Mouse (Mus musculus): Measurements from ENCODE around the gene Mturn. TPM values are rescaled to one million over a fixed set of nuclear protein-coding genes. Genes with fewer than 3 reads are reported as not detected.

Gene Mturn
- total RNA-seq, 2 experiments from 2014 or later: 14.5 to 16.1 TPM

- intact Hi-C loops (cut with DNase I): no loop called here
- no peak for DNase-seq (ENCODE audit: low spot score)
These were observed 39.3 kb downstream of the Mturn start for GRCm38 (mm10) chr6:54720512-54721251.

DNA sequence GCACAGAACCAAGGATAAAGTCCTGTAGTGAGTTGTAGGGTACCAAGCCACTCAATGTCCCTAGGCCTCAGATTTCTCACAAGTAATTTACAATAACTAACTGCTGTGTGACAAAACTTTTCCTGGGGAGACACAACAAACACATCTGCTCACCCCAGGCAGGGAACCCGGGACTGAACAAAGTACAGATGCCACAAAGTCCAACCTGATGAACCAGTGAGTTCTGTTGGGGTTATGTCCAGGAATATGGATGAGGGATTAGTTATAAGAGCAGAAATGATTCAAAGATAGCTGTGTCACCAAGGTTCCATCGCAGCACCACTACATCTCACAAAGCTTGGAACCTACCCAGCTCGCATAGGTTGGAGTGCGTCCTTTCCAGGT is 39.8 kb downstream of the Mturn start:
- intact Hi-C loops (cut with DNase I): no loop called here

DNA sequence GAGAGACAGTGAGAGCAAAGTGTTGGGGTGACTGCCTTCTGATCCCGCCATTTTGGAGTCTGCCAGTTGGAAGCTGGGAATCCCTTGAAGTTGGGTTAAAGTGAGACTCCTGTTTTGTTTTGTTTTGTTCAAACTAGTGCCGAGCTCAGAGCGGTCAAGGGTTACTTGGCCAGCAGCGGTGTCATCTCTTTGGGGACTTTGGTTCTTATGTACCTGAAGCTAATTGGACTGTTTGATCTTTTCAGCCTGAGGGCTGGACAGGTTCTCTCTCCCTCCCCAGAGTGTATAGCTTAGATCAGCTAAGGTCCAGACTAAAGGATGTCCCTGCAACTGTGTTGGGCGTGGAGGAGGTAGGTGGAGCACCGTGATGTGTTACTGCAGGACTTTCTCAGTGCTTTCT is 44.9 kb downstream of the Mturn start:
- intact Hi-C loops (cut with DNase I): no loop called here
- no peak for DNase-seq (ENCODE audit: low spot score)

More for the DNA sequence above, 39.8 kb downstream of the Mturn start:
- DNase-seq (ENCODE audit: low spot score): no peak

DNA sequence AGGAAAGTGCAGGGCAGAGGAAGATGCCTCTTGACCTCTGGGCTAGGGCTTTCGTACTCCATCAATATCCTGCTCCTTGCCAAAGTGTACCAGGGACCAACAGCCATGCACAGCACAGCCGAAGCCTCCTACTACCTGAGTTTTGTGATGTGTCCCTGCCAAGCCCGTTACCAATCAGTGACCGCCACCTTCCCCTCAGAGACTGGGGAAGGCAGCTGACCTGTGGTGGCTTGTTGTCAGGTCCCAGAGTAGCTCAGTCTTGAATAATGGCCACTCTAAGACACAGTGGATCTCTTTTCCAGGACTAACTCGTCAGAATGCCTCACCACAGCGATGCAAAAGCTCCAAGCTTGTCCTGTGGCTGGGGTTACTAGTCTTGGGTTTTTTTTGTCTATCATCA is 45.4 kb downstream of the Mturn start:
- intact Hi-C loops (cut with DNase I): no loop called here
- DNase-seq (ENCODE audit: low spot score): no peak

DNA sequence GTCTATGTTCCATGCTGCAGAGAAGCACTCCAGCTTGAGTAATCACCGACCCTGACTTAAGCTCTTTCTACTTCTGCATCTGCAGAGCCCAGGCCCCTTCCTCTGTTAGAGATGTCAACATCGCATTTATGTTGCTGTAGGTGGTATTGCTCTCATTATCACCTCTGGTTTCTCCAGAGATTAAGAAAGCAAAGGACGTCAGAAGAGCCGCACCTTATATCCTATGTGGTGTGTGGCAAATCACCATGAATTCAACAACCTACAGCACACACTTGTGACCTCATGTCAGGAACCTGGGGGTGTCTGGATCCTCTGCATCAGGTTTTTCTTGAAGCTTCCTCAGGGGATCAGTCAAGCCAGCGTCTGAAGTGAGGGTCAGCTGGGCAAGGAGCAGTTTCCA is 46.0 kb downstream of the Mturn start:
- DNase-seq (ENCODE audit: low spot score): no peak
- intact Hi-C loops (cut with DNase I): no loop called here

- intact Hi-C loops (cut with DNase I): no loop called here
- no peak for DNase-seq (ENCODE audit: low spot score)
These were observed 48.2 kb downstream of the Mturn start for GRCm38 (mm10) chr6:54729451-54730105.

DNA sequence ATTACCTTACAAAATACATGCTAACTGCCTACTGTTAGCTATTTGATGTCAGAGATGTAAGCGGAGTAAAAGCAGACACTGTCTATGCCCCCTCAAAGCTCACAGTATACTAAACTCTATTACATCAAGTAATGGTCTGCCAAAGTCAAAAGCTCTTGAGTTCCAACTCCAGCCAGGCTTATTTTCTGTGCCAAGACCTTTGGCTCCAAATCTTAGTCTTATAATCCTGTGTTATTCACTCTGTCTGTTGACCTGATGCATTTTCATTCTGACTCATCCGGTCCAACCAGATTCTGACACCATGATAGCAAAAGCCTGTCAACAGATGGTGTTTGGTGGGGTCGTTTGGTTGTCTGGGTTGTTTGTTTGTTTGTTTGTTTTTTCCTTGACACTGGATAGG is 50.3 kb downstream of the Mturn start:
- no peak for DNase-seq (ENCODE audit: low spot score)
- intact Hi-C loops (cut with DNase I): no loop called here

DNA sequence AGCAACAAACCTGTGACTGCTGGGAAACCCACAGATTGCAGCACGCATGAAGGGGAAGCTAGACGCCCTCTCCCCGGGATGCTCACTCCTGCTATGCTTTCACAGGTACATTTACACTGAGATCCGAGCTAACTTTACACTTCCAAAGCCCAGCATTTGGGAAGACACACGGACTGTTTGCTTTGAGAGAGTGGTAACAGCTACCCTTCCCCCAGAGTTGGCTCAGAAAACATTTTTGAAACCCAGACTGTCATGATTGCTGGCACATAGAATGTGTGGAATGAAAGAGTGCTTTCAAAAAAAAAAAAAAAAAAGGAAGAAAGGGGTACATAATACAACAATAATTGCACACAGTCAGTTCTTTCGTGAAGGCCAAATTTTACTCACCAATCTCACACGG is 51.3 kb downstream of the Mturn start:
- intact Hi-C loops (cut with DNase I): no loop called here
- no peak for DNase-seq (ENCODE audit: low spot score)

- DNase-seq (ENCODE audit: low spot score): no peak
- intact Hi-C loops (cut with DNase I): no loop called here
These were observed 54.7 kb downstream of the Mturn start for GRCm38 (mm10) chr6:54736126-54736525.

DNA sequence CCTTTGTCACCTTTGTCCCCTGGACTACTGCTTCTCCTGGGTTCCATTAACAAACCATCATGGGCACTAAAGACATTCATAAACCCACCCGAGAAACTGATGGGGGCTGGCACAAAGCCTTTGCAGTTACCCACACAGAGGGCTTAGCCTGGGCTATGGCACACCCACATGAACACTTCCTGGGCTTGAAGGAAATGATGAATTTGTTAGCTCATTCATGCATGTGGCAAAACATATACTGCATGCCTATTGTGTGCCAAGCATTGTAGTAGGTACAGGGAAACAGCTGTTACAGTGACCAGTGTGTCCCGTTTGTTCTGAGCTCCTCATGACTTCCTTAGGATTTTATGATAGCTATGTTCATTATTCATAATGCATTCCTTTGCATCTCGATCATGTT is 55.8 kb downstream of the Mturn start:
- no peak for DNase-seq (ENCODE audit: low spot score)
- intact Hi-C loops (cut with DNase I): no loop called here

DNA sequence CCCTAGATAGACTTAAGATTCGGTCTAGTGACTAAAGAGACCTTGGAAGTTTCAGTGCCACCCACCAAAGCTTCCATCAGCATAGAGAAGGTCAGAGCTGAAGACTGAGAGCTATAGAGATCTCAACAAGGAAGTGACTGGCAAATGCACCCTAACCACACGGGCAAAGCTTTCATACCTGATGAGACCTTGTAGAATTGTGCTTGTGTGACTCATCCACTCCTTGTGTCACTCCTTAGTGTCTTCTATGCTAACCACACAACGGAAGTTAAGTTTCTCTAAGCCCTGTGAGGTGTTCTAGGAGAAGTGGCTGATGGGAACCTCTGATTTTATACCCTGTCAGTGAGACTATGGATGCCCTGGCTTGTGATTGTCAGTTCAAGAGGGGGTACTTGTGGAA is 56.3 kb downstream of the Mturn start:
- intact Hi-C loops (cut with DNase I): no loop called here

DNA sequence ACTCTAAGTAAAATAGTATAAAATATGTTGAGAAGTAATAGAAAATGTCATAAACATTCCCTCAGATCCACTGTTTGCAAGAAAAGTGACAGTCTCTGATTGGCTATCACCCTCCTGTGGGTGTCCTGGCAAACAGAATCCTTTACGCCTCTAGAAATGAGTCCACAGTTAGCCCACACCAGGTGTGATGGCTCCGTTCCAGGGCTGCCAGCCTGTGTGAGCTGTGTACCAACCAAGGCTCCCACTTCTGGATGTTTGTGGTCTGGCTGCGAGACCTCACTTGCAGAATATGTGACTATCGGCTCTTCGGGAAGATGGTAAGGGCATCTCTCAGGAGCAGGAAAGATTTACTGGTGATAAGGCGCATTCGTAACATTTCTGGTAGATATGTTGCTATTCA is 67.6 kb downstream of the Mturn start:
- intact Hi-C loops (cut with DNase I): no loop called here

More for the DNA sequence above, 56.3 kb downstream of the Mturn start:
- no peak for DNase-seq (ENCODE audit: low spot score)

GRCm38 (mm10) chr6:54751621-54752020 is 70.2 kb downstream of the Mturn start:
- DNase-seq (ENCODE audit: low spot score): no peak
- intact Hi-C loops (cut with DNase I): no loop called here

More for the DNA sequence above, 67.6 kb downstream of the Mturn start:
- DNase-seq (ENCODE audit: low spot score): no peak

GRCm38 (mm10) chr6:54752076-54752475 is 70.7 kb downstream of the Mturn start:
- intact Hi-C loops (cut with DNase I): no loop called here

More at GRCm38 (mm10) chr6:54752076-54752475, 70.7 kb downstream of the Mturn start:
- no peak for DNase-seq (ENCODE audit: low spot score)

Other genes starting within 250 kb of the Mturn start
- gene Scrn1, start 115.1 kb upstream of the Mturn start, total RNA-seq (2021): 10 to 100 TPM in 1 of 2 experiments, 1 to 10 TPM in 1; 9.2 to 12.0 TPM
- 10 to 100 TPM; 10.6 TPM for gene Plekha8, start 86.5 kb upstream of the Mturn start, total RNA-seq (2021)
- gene Fkbp14, start 84.3 kb upstream of the Mturn start, total RNA-seq (2021): 10 to 100 TPM in 1 of 2 experiments, 1 to 10 TPM in 1; 8.2 to 10.4 TPM
- gene Znrf2, start 135.3 kb downstream of the Mturn start, total RNA-seq (2021): 10 to 100 TPM; 17.2 to 17.6 TPM

All from heart, postnatal 25 days (tissue).